Mouse (Mus musculus) spleen, postnatal 10 days (tissue): ENCODE data around the gene Pou3f4.
"Not testable (repeated sequence)": the region's sequence is repeated elsewhere in the genome, so short reads cannot be mapped to it uniquely, and the experiment has no call there.

Experiments used
- DNase-seq, 2 experiments: peaks; one replicate each; pipeline ENCODE4 v3.0.0; 2021 to 2022; ENCODE audit warnings: low spot score in 2 of 2

Pou3f4 gene

GRCm38 (mm10) chrX:110814151-110814571, at the start of gene Pou3f4:
Gene Pou3f4, plus strand, starts transcription at chrX:110814280.
- DNase-seq: no peak

- DNase-seq: no peak
Measured at GRCm38 (mm10) chrX:110765939-110766338, 48.1 kb upstream of the Pou3f4 start.

GRCm38 (mm10) chrX:110774807-110775206, 39.3 kb upstream of the Pou3f4 start:
- DNase-seq: not testable (repeated sequence)

- no peak for DNase-seq
Measured at GRCm38 (mm10) chrX:110802502-110802901, 11.6 kb upstream of the Pou3f4 start.

- no peak for DNase-seq
Measured at GRCm38 (mm10) chrX:110810001-110810578, 4.0 kb upstream of the Pou3f4 start.

GRCm38 (mm10) chrX:110810753-110811506, 3.1 kb upstream of the Pou3f4 start:
- no peak for DNase-seq

- no peak for DNase-seq
Measured at GRCm38 (mm10) chrX:110812071-110812470, 2.0 kb upstream of the Pou3f4 start.

- no peak for DNase-seq
Measured at GRCm38 (mm10) chrX:110813401-110813800, 679 bp upstream of the Pou3f4 start.

GRCm38 (mm10) chrX:110814592-110815548, 790 bp downstream of the Pou3f4 start:
- DNase-seq: no peak

GRCm38 (mm10) chrX:110815549-110815930, 1.5 kb downstream of the Pou3f4 start:
- no peak for DNase-seq

- no peak for DNase-seq
Measured at GRCm38 (mm10) chrX:110816609-110817008, 2.5 kb downstream of the Pou3f4 start.

- no peak for DNase-seq
Measured at GRCm38 (mm10) chrX:110817211-110817610, 3.1 kb downstream of the Pou3f4 start.

GRCm38 (mm10) chrX:110837450-110837849, 23.4 kb downstream of the Pou3f4 start:
- DNase-seq: no peak

GRCm38 (mm10) chrX:110851300-110851699, 37.2 kb downstream of the Pou3f4 start:
- DNase-seq: no peak
